Mouse (Mus musculus) heart, adult 2 months (tissue): ENCODE measurements around the gene Krtcap2.

Source experiments
- CTCF ChIP-seq: fragments of 200-600 bp; IDR thresholded peaks from 2 replicates; pipeline ENCODE4 v1.8.1; 2022; ENCODE audit warnings: antibody characterized with exemption, mild to moderate bottlenecking, moderate library complexity
- POLR2A ChIP-seq: fragments of 200-500 bp; IDR thresholded peaks from 2 replicates; pipeline ENCODE4 v1.6.1; 2011; ENCODE audit warnings: mild to moderate bottlenecking, low read depth, low read length, control low read depth; ENCODE audit not compliant: insufficient read depth

DNA sequence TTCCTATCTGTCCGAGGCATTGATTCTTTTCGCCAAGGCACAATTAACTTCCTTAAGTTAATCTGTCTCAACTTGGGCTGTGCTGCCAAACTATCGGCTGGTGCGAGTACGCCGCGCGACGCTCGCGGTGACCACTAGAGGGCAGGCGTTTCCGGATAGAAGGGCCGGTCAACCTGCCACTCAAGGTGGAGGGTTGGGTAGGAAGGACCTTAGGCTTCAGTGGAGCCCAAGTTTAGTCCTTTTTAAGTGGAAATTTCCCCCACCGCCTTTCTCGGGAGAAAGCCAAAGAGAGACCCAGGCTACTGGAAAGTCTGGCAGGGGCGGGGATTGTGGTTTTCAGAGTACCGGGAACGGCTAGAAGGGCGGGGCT, 17.6 kb upstream of the Krtcap2 start:
- peak; percentile 98 for TF ChIP-seq CTCF
- peak; percentile 63; the same call in 1 of the 2 replicates for TF ChIP-seq POLR2A
